Mouse (Mus musculus) megakaryocyte-erythroid progenitor cell, adult 5-6 weeks (primary cell): Measurements from ENCODE around the gene Mat2a. TPM values are rescaled to one million over a fixed set of nuclear protein-coding genes. Genes with fewer than 3 reads are reported as not detected.
"Not testable (repeated sequence)": the region's sequence is repeated elsewhere in the genome, so short reads cannot be mapped to it uniquely, and the experiment has no call there.

ENCODE experiments used
- ATAC-seq: replicated peaks from 2 replicates; pipeline ENCODE4 v1.8.0; 2016; ENCODE audit warnings: mild to moderate bottlenecking, inconsistent platforms; ENCODE audit not compliant: severe bottlenecking, poor library complexity, low FRiP score, low TSS enrichment
- total RNA-seq, 2 experiments: library from RNA; stranded (forward) in 1 of 2; stranded (reverse) in 1 of 2; fragments of 200-1000, 215-1000 nt in 1 of 2; fragments of >200 nt in 1 of 2; fragmentation: Nextera tagmentation in 1 of 2; gene quantifications; 2 replicates each; pipeline ENCODE4 v1.2.3; 2014 to 2017

The Mat2a gene
- total RNA-seq (2014; fragmentation: Nextera tagmentation) (555 and 732 TPM in 2 replicates), total RNA-seq (2017) (235 and 332 TPM in 2 replicates)

DNA sequence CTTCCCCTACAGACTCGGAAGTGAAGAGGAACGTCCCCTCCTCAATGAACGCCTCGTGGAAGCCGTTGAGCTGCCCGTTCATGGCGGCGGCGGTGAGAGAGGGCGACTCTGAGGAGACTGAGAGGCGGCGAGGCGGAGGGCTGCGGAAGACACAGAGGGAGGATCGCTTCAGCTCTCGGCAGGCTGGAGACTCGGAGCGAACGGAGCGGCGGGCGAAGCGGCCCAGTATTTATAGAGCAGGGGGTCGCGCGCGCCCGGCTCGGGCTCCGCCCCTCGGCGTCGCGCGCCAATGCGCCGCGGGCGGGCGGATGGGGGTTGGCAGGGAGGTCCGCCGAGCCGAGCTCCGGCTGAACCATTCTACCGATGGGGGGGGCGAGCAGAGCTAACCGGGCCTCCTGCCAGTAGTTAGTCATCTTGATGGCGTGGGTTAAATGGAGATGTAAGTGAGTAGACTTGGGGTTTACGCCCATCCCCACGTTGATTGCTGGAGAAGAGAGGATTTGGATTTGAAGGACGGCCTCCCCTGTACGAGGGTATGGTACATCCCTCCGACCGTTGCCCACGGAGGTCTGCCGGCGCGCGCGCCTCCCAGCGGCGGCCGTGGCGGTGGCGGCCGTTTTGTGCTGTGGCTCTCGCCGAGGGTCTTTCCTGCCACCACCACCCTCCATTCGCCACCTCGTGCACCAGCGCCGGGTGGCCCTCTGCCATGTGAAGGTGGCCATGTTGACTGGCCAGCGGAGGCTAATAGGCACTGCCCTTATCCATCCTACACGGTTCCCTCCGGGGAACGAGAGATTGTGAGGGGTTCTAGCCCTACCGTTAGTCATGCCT lies at the start of gene Mat2a:
Mat2a (minus strand) TSS at position 204 of the 831 bp plus-strand sequence.
- ATAC-seq, result peak; percentile 77

DNA sequence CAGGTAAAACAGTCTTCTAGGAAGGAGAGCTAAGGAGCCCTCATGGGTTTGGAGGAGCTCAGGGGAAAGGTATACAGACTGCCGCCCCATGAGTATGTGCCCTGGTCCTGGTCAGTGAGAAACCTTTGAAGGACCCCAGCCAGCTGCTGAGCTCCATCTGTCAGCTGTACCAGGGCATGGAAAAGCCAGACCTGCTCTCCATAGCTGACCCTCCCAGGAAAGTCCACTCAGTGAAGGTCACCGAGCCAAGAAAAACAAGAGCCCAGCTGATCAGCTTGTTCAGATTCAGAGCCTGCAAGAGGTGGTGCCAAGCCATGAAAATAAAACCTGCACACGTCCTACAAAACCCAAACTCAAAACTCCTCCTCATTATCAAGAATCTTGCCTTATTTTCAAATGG lies 49.5 kb upstream of the Mat2a start:
- ATAC-seq, result no peak

DNA sequence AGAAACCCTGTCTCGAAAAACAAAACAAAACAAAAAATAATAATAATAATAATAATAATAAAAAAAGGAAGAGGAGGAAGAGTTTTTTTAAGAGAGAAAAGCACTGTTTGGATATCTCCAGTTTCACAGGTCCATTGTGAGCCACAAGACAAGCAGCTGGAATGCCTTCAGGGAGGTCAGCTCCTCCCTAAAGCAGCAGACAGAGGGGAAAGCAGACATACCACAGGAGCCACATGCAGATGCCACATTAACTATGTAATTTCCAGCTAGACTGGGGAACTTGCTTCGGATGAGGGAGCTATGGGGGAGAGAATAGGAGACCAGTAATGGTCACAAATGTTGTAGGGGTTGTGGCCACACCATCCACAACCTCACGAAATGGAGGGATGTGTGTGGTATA lies 47.9 kb upstream of the Mat2a start:
- no peak for ATAC-seq

DNA sequence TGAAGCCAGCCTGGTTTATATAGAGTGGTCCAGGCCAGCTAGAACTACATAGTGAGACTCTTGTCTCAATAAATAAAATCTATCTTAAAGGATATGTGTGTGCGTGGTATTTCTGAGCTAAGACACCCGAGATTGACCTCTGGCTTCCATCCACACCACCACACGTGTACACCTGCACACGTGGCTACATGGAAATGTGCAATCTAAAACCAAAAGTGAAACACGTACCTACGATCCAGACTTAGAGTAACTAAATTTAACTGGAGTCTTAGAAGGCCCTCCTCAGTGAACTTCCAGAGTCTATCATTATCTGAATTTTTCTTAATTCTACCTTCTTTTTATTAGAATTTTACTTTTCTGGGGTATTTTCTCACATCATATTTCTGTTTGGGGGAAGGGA lies 46.9 kb upstream of the Mat2a start:
- ATAC-seq, result no peak

DNA sequence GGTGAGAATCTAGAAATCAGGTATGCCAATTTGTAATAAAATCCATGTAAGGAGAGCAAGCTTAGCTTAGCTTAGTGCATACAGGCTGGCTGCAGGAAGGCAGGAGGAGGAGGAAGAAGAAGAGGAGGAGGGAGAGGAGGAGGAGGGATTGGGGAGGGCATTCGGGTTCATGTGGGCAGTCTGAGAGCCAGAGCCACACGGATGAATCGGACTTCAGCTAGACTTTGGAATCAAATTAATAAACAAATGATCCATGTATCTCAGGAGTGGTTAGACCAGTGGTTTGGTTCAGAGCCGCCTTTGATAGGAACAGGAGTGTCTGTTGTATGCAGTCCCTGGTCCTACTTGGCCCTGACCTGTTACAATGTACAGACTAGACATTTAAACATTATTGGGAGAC lies 45.5 kb upstream of the Mat2a start:
- no peak for ATAC-seq

DNA sequence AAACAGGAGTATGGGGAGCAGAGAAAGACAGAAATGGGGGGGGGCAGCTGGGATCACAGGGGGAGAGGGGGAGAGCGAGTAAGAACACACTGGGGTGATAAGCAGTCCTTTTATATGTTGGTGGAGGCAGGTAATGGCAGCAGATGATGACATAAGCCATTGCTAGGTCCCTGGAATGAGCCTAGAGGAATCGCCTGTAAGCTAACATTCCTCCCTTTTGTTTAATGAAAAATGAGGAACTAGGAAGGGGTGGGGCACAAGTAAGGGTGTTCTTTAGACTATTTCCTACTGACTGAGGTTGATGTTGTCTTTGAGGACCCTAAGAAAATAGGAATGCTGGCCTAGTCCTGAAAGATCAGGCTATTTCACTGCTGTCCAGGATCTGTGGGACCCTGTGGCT lies 42.8 kb upstream of the Mat2a start:
- no peak for ATAC-seq

DNA sequence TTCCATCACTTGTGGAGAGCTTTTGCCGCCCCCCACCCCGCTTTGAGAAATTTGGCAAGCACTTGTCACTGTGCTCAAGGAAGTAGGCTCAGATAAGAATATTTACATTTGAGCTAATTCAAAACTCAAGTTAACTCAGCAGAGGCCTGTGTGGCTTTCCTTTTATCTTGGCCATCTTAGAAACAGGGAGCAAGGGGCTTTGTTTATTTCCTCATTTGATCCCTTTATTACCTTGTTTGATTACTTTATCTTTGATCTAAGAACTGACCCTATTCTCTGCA lies 41.0 kb upstream of the Mat2a start:
- peak; percentile 47 for ATAC-seq

DNA sequence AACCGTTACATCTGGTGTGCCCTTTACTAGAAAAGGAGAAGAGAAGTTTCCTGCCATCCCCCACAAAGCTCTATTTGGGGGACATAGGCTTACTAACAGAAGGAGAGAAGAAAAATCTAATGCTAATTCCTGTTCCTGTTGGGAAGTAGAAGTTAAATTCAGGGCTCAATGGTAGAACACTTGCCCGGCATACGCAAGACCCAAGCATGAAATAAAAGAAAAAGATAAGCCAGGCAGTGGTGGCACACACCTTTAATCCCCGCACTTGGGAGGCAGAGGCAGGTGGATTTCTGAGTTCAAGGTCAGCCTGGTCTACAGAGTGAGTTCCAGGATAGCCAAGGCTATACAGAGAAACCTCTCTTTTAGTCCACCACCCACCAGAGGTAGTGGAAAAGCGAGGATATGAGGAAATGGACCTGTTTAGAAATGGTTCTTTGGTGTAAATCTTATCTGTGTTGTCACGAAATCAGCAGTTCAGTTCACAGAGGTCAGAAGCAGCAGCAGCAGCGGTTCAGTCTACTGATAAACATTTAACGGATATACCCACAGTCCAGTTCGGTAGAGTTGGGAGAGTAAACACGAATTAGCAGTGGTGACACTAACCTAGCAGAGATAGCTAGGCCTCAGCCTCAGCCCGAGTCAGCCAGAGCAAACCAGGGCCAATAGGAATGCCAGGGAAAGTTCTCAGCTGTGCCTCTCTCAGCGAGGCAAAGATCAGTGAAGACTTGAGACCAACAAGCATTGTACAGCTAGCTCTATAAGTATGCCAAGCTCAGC lies 40.5 kb upstream of the Mat2a start:
- ATAC-seq, result peak; percentile 59

DNA sequence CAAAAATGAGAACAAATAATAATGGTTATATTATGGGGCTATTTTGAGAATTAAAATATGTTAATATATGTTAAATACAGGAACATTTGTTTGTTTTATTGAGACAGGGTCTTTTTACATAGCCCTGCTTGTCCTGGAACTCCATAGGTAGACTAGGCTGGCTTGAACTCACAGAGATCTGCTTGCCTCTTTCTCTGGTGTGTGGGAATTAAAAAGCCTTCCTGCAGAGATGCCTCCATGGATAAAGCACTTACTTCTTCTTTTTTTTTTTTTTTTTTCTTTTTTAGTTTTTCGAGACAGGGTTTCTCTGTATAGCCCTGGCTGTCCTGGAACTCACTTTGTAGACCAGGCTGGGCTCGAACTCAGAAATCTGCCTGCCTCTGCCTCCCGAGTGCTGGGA lies 39.3 kb upstream of the Mat2a start:
- ATAC-seq, result not testable (repeated sequence)

DNA sequence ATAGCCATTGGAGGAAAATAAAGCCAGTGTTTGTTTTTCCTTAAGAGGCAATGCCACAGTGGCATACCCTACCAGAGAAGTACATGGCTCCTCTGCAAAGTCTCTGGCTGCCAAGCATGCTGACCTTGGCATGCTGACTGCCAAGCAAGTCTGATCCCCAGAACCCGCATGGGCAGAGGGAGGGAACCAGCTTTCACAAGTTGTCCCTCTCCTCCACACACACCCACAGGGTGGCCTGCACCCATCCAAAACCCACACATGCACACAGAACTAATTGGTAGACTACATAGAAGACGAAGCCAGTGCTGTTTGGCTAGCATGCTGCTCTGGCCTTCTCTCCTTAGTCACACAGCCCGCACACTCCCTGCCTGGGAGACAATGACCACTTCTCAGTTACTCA lies 38.3 kb upstream of the Mat2a start:
- ATAC-seq, result no peak

DNA sequence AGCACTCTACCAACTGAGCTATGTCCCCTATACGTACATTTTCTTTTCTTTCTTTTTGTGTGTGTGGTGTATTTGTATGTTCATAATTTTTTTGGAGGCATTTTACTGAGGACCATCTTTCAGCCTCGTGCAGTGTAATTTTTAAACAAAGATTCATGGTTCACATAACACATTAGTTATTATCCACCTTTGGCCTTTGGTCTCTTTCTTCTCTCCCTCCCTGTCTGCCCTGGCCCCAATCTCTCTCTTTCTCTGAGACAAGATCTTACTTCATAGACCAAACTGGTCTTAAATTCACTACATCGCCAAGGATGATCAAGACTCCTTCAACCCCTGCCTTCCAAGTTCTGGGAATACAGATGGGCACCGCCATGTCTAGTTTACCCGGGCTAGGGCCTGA lies 37.5 kb upstream of the Mat2a start:
- ATAC-seq, result no peak

DNA sequence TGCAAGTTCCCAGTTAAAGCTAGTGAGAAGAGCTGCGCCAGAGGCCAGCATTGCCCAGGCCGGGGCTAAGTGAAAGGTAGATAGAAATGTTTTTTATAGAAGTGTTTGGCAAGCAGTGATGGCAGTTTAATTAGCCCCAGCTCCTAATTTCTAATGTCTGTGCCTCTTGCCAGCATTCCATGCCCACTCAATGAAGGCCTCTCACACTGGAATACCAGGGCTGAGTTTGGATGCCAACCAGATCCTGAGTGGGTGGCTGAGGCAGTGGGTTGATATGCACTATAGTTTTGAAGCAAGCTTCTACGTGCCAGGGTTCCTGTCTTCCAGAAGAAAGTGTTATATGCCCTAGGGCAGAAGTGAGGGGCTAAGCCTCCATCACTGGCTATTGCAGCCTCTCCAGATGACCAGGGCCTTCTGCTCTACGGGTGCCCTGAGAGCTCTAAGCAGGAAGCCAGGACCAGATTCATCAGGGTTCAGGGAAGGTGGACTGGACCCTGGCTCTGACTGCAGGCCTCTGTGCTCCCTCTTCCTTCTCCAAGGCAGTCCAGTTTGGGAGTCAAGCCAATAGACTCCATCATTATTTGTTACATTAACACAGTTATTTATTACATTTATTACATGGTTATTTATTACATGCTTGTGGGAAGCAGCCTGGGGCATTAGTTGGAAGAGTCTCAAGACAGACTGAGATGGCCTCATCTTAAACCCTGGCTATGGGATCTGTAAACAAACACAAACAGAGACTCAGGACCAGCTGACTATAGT lies 36.0 kb upstream of the Mat2a start:
- ATAC-seq, result no peak

DNA sequence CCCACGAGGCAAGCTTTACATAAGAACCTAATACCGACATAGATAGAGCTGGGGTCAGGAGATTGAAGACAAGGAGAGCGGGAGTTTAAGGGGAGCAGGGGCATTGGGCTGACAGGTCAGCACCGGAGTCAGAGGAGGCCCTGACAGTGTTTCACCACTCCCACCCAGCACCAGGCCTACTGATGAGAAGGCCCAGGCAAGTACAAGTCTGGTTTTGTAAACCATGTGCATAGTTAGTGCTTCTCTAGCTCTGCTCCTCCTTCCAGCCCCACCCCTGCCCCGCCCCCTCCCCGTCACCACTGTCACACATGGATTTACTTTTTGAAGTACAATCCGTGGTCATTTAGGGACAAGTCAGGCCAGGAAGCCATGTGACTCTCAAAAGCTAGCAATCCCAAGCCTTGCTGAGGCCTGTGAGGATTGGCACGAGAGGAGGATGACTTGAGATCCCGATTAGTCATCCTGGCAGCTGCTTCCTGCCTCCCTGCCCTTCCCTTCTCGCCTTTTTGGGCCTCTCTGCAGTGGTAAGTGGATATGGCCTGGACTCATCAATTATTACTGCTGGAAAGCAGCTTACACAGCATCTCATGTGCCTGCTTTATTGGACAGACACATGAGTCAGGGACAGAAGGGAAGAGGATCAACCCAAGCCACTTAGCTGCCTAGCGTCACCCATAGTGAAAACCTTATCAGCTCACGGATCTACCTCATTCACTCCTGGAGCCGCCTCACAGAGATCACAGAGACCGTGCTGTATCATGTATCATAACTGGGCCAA lies 34.1 kb upstream of the Mat2a start:
- 0 out of 2 replicates have a peak, but pooled peaks have one; percentile 30 for ATAC-seq

DNA sequence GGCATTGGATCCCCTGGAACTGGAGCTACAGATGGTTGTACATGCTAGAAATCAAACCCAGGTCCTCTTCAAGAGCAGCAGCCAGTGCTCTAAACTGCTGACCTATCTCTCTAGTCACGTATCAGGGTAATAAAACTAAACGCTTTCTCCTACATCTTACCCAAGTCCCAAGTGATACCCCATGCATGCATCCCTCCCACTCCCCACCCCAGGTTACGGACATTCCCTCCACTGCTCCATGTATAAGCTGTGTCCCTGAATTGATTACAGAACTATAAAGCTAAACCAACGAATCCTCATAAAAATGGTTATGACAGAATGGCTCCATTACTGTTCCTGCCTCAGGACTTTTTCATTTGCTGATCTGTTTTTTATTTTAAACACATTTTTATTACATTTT lies 26.8 kb upstream of the Mat2a start:
- no peak for ATAC-seq

DNA sequence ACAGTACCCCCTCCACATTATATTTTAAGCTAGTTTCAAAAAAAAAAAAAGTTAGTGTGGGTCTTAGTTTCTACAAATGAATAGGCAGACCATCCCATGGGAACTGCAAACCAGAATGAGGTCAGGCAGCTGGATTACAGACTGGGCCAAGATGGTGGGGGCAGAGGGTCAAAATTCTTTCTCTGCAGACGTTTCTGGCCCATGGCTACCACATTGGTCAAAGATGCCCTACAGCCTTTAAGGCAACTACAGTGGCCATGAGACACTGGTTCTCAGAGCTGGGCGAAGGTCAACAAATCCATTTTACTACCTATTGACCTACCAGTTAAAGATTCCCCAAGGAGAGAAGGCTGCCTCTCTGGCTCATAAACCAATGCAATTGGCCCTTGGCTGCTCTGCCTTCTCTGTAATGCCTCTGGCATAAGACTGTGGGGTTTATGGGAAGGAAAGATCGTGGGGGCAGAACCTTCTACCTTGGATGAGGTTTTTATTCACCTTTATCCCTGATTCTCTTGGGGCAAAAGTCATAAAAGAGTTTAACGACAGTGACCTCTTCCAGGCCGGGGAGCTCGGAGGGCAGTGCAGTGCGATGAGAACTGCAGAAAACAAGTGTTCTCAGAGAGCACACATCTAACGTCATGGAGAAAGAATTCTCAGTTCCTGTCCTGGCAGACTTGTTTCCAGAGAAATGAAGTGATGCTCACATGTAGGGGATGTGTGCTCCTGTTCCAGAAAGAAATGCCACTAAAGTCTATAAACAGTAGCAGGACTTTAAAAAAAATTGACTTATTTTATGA lies 26.2 kb upstream of the Mat2a start:
- no peak for ATAC-seq

DNA sequence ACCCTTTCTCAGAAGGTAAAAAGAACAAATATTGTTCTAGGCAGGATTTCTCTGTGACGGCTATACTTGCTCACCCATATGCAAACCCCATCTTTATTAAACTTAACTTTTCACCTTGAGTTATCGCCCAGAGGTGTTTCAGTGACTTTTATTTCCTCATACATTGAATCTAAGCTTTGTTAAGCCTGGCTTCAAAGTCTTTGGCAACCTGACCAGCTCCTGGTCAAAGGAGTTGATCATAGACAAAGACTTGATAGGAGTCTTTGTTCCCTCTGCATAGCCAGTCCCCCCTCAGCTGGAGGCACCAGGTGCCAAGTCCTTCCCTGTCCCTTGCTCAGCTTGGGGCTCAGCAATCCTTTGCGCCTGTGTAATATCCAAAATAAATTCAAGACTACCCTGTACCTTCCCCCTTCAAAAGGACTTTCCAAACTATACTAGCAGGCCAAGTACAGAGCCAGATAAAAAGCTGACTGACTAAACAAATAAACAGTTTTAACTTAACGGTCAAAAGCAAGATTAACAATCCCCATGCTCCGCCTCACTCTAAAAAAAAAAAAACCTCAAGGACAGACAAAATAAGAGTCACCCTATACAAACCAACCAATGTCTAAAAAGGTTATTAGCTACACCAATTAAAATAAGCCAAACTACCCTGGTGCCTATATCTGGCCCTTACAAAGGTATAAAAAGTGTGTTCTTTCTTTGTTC lies 23.3 kb upstream of the Mat2a start:
- ATAC-seq, result not testable (repeated sequence)

DNA sequence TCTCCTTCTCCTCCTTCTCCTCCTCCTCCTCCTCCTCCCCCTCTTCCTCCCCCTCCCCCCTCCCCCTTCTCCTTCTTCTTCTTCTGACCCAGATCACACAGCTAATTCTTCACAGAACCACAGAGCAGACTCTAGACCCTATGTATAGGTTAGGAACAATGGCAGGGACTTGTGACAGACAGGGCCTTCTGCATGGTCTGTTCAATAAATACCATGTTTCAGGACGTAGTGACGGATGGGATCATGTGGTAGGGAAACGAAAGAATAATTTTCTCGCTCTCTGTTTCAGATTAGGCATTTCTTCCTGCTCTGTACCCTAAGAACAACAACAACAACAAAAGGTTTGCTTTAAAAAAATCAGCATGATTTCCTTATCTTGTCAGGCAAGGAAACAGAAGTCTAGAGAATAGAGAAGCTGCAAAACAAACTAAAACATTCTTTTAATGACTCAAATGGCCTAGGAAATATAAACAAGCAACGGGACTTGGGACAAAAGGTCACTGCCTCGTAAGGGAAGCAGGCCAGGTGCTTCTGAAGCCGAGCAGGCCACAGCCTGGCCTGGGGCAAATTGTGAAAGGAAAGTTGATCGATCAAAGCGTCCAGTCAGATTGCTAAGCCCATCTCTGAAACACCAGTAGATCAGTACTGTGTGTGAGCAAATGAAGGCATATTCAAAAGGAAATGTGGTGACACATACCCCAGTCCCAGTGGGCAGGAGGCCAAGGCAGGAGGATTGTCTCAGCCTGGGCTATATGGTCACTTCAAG lies 20.9 kb upstream of the Mat2a start:
- ATAC-seq, result no peak
